Mouse (Mus musculus): ENCODE measurements around the gene Ly6g6e. TPM values are rescaled to one million over a fixed set of nuclear protein-coding genes. Genes with fewer than 3 reads are reported as not detected.

Ly6g6e gene
- polyA plus RNA-seq, 1 experiment = not detected

DNA sequence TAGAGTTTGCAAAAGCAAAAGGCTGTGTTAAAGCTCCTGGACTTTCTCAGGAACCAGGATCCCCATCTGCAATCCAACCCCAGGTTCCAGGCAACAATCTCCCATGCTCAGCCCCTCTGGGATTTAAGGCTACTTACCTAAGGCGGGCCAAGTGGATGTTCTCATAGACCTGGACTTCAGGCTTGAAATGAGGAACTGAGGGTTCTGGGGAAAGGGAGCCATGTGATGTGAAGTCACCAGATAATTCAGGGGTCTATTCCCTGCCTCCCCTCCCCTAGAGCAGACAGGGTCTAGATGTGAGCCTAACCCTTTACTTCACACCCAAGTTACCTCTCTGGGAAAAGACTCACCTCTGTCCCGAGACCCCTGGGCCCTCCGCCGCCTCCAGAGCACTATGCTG lies 4.0 kb downstream of the Ly6g6e start:
- peaks cover 24% of the 10 kb centered on the region for H3K27me3 ChIP-seq (ENCODE audit: control insufficient read depth)
- H3K4me3 ChIP-seq (replicated peaks) = no peak overlapping the region
- no peaks in the 10 kb centered on the region for H3K36me3 ChIP-seq (ENCODE audit: control insufficient read depth)
- H3K4me1 ChIP-seq (ENCODE audit: control insufficient read depth) = peaks cover 59% of the 10 kb centered on the region
- no peaks in the 10 kb centered on the region for H3K9me3 ChIP-seq (ENCODE audit: control insufficient read depth, low read length)
- TF ChIP-seq GATA1 (IDR thresholded peaks at IDR 0.05; ENCODE audit: low read length) (no peak), TAL1 (IDR thresholded peaks at IDR 0.05; ENCODE audit: low read length) (no peak)

DNA sequence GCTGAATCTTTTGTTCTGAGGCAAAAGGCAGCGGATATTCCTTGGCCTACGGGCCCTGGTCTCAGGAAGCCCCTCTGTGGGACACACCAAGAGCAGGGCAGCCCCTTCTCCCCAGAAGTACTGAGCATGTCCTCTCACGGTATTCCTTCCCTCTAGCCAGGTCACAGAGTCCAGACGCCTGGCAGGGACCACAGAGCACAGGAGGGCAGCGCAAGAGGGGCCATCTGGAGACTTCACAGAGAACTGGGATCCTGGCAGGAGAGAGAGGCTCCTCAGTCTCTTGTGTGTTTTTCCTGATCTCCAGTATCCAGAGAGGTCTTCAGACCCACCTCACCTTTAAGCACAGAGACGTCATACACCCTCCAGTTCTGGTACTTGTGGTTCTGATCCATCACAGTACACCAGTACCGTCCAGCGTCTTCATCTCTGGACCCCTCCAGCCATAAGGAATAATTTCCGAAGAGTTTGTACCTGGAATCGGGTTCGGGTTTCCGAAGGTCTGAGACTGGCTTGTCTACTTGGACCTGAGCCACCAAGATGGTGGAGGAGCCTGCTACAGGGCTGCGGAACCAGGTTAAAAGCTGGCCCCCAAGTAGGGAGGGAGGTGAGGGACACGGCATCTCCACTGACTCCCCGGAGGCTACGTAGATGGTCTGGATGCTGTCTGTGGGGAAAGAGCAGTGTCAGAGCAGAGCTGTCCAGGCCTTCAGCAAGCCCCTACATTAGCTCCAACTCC lies 6.3 kb downstream of the Ly6g6e start:
- Histone ChIP-seq H3K4me1 (ENCODE audit: control insufficient read depth) (peaks cover 47% of the 10 kb centered on the region), H3K36me3 (ENCODE audit: control insufficient read depth) (no peaks in the 10 kb centered on the region)
- TF ChIP-seq TAL1 (IDR thresholded peaks at IDR 0.05; ENCODE audit: low read length) (no peak), GATA1 (IDR thresholded peaks at IDR 0.05; ENCODE audit: low read length) (no peak)

GRCm38 (mm10) chr17:35083929-35084497 lies 7.3 kb downstream of the Ly6g6e start:
- Histone ChIP-seq H3K27me3 (ENCODE audit: control insufficient read depth) (no peaks in the 10 kb centered on the region), H3K4me1 (ENCODE audit: control insufficient read depth) (peaks cover 42% of the 10 kb centered on the region), H3K4me3 (replicated peaks) (no peak overlapping the region), H3K9me3 (ENCODE audit: control insufficient read depth, low read length) (no peaks in the 10 kb centered on the region), H3K36me3 (ENCODE audit: control insufficient read depth) (no peaks in the 10 kb centered on the region)
- TF ChIP-seq TAL1 (IDR thresholded peaks at IDR 0.05; ENCODE audit: low read length) = no peak
- TF ChIP-seq GATA1 (IDR thresholded peaks at IDR 0.05; ENCODE audit: low read length) = no peak

More for the DNA sequence above, 6.3 kb downstream of the Ly6g6e start:
- H3K9me3 ChIP-seq (ENCODE audit: control insufficient read depth, low read length) = no peaks in the 10 kb centered on the region
- peaks cover 5% of the 10 kb centered on the region for H3K27me3 ChIP-seq (ENCODE audit: control insufficient read depth)
- no peak overlapping the region for H3K4me3 ChIP-seq (replicated peaks)

DNA sequence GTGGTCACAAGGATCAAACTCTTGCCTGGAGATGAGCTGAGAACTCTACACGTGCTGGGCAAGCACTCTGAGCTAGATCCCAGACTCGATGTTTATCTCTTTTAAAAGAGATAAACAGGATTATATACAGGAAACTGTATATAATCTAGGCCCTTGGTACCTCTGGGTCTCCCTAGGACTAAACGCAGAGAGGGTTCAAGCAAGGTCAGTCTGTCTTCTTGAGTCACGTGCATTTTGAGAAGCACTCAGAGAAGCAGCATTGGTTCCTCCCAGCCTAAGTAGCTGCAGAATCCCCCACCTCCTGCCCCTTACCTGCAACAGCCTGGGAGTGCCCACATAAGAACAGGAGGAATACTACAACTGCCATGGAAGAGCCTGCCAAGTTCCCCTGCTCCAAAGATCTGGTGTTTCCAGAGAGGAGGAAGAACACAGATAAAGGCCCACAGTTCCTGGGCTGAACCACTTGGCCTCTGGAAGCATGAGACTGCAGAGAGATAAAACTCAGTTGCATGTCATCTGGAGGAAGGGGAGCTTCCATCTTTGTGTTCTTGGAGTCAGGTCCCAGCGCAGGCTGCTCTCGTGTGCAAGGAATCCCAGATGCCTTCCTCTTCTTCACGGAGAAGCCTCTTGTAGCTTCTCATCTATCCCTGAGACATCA lies 8.6 kb downstream of the Ly6g6e start, which contains the start of gene Ly6g6f:
TSS of gene Ly6g6f (minus strand) at position 403 of the 658 bp plus-strand sequence.
- peaks cover 38% of the 10 kb centered on the region for H3K4me1 ChIP-seq (ENCODE audit: control insufficient read depth)
- H3K4me3 ChIP-seq (replicated peaks) = no peak within 1 kb of the TSS
- peaks cover 3% of the 10 kb centered on the region for H3K36me3 ChIP-seq (ENCODE audit: control insufficient read depth)
- H3K9me3 ChIP-seq (ENCODE audit: control insufficient read depth, low read length) = no peaks in the 10 kb centered on the region
- no peaks in the 10 kb centered on the region for H3K27me3 ChIP-seq (ENCODE audit: control insufficient read depth)
- TF ChIP-seq TAL1 (IDR thresholded peaks at IDR 0.05; ENCODE audit: low read length) = no peak
- TF ChIP-seq GATA1 (IDR thresholded peaks at IDR 0.05; ENCODE audit: low read length) = no peak

DNA sequence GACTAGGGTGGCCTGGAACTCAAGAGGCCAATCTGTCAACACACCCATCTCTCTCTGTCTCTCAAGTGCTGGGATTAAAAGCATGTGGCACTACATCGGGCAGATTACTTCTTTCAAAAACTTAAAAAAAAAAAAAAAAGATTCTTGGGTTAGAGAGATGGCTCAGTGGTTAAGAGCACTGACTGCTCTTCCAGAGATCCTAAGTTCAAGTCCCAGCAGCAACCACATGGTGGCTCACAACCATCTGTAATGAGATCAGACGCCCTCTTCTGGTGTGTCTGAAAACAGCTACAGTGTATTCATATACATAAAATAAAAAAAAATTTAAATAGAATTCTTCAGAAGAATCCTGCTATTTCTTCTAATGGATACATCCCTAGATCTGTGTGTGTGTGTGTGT lies 11.4 kb downstream of the Ly6g6e start:
- H3K4me1 ChIP-seq (ENCODE audit: control insufficient read depth) = peaks cover 48% of the 10 kb centered on the region
- no peak overlapping the region for H3K4me3 ChIP-seq (replicated peaks)
- H3K9me3 ChIP-seq (ENCODE audit: control insufficient read depth, low read length) = no peaks in the 10 kb centered on the region
- TF ChIP-seq GATA1 (IDR thresholded peaks at IDR 0.05; ENCODE audit: low read length) (no peak), TAL1 (IDR thresholded peaks at IDR 0.05; ENCODE audit: low read length) (no peak)
- peaks cover 31% of the 10 kb centered on the region for H3K36me3 ChIP-seq (ENCODE audit: control insufficient read depth)
- H3K27me3 ChIP-seq (ENCODE audit: control insufficient read depth) = no peaks in the 10 kb centered on the region

- Histone ChIP-seq H3K36me3 (ENCODE audit: control insufficient read depth) (peaks cover 39% of the 10 kb centered on the region), H3K4me3 (replicated peaks) (peak within 1 kb of the TSS; percentile 89), H3K4me1 (ENCODE audit: control insufficient read depth) (peaks cover 44% of the 10 kb centered on the region), H3K9me3 (ENCODE audit: control insufficient read depth, low read length) (no peaks in the 10 kb centered on the region), H3K27me3 (ENCODE audit: control insufficient read depth) (no peaks in the 10 kb centered on the region)
- no peak for TF ChIP-seq TAL1 (IDR thresholded peaks at IDR 0.05; ENCODE audit: low read length)
- TF ChIP-seq GATA1 (IDR thresholded peaks at IDR 0.05; ENCODE audit: low read length) = no peak
Observed at GRCm38 (mm10) chr17:35088825-35089644, 12.3 kb downstream of the Ly6g6e start, which contains the start of gene Abhd16a. Gene Abhd16a (plus strand): TSS chr17:35089263.

GRCm38 (mm10) chr17:35090166-35090932 lies 13.6 kb downstream of the Ly6g6e start:
- Histone ChIP-seq H3K4me1 (ENCODE audit: control insufficient read depth) (peaks cover 38% of the 10 kb centered on the region), H3K9me3 (ENCODE audit: control insufficient read depth, low read length) (no peaks in the 10 kb centered on the region), H3K27me3 (ENCODE audit: control insufficient read depth) (no peaks in the 10 kb centered on the region), H3K36me3 (ENCODE audit: control insufficient read depth) (peaks cover 52% of the 10 kb centered on the region), H3K4me3 (replicated peaks) (peak overlapping the region; percentile 89)
- TF ChIP-seq TAL1 (IDR thresholded peaks at IDR 0.05; ENCODE audit: low read length) (peak; percentile 61), GATA1 (IDR thresholded peaks at IDR 0.05; ENCODE audit: low read length) (peak; percentile 59)
